Mouse (Mus musculus): ENCODE measurements around the gene Espn. TPM values are rescaled to one million over a fixed set of nuclear protein-coding genes. Genes with fewer than 3 reads are reported as not detected.

Espn gene
- total RNA-seq, 2 experiments from 2014 or later: 1.2 to 1.3 TPM

Other genes with a start within 250 kb of the Espn start
- gene Dnajc11, start 218.7 kb downstream of the Espn start, total RNA-seq (2021): 100 to 1,000 TPM in 1 of 2 experiments, 10 to 100 TPM in 1; 99.3 to 120 TPM
- 10 to 100 TPM; 15.3 to 27.0 TPM for gene Thap3, start 163.4 kb downstream of the Espn start, total RNA-seq (2021)
- gene Phf13, start 156.1 kb downstream of the Espn start, total RNA-seq (2021): 10 to 100 TPM; 16.4 to 17.8 TPM
- 10 to 100 TPM; 17.8 to 21.4 TPM for gene Klhl21, start 143.6 kb downstream of the Espn start, total RNA-seq (2021)
- gene Zbtb48, start 124.7 kb downstream of the Espn start, total RNA-seq (2021): 1 to 10 TPM; 7.2 to 9.6 TPM
- not detected for gene Tas1r1, start 113.8 kb downstream of the Espn start, total RNA-seq (2021)
- 10 to 100 TPM; 20.1 to 20.3 TPM for gene Nol9, start 113.0 kb downstream of the Espn start, total RNA-seq (2021)
- 10 to 100 TPM; 17.1 to 20.1 TPM for gene Plekhg5, start 79.9 kb downstream of the Espn start, total RNA-seq (2021)
- 1 to 10 TPM; 1.9 to 4.3 TPM for gene Tnfrsf25, start 36.4 kb downstream of the Espn start, total RNA-seq (2021)
- gene Hes2, start 6.5 kb upstream of the Espn start, total RNA-seq (2021): not detected
- 10 to 100 TPM; 33.2 to 38.0 TPM for gene Acot7, start 25.8 kb upstream of the Espn start, total RNA-seq (2021)
- gene Gpr153, start 121.9 kb upstream of the Espn start, total RNA-seq (2021): 10 to 100 TPM; 11.2 to 11.8 TPM
- gene Hes3, start 139.3 kb upstream of the Espn start, total RNA-seq (2021): not detected
- gene Icmt, start 144.9 kb upstream of the Espn start, total RNA-seq (2021): 10 to 100 TPM; 30.4 to 31.6 TPM
- gene Rnf207, start 166.6 kb upstream of the Espn start, total RNA-seq (2021): under 1 TPM in 1 of 2 experiments, not detected in 1; 0.70 TPM
- gene Rpl22, start 173.4 kb upstream of the Espn start, total RNA-seq (2021): 100 to 1,000 TPM; 484 to 487 TPM
- 1 to 10 TPM; 8.8 TPM for gene Chd5, start 186.3 kb upstream of the Espn start, total RNA-seq (2021)